Mouse (Mus musculus): ENCODE data around the gene Wwox. TPM values are rescaled to one million over a fixed set of nuclear protein-coding genes. Genes with fewer than 3 reads are reported as not detected.
A peak's percentile ranks its signal among the peaks of the same experiment; 100 is the strongest.

Wwox gene
- polyA plus RNA-seq, 1 experiment from 2014 or later, result 6.6 TPM

DNA sequence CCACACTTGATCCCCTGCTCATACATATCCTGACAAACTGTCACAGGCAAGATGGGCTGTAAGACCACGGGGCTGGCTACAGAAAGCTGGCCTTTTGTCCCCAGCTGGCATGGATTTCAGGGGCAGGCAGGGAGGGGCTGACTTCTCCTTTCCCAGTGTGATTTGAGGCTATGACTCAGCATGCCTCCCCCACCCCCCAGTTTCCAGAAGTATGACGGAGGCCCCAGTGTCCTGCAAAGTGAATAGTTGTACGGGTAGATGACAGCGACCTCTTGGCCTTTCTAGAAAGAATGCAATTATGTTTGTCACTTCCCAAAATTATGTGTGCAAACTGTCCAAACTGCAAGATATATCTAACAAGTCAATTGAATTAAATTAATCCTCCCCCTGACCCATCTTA, 830.1 kb downstream of the Wwox start:
- Histone ChIP-seq H3K4me3 (ENCODE audit: inconsistent target) (no peak overlapping the region), H3K27ac (no peak overlapping the region), H3K79me2 (ENCODE audit: inconsistent target) (no peaks in the 10 kb centered on the region), H3K36me3 (ENCODE audit: inconsistent target) (no peaks in the 10 kb centered on the region)
- WGBS (ENCODE audit: missing documents), result 19% methylated on average over 4 of the region's 4 CpGs

- H3K27ac ChIP-seq, result no peak overlapping the region
- H3K36me3 ChIP-seq (ENCODE audit: inconsistent target), result no peaks in the 10 kb centered on the region
- no peaks in the 10 kb centered on the region for H3K79me2 ChIP-seq (ENCODE audit: inconsistent target)
- 84% methylated on average over 6 of the region's 6 CpGs for WGBS (ENCODE audit: missing documents)
- no peak overlapping the region for H3K4me3 ChIP-seq (ENCODE audit: inconsistent target)
These were observed 834.5 kb downstream of the Wwox start for GRCm38 (mm10) chr8:115273976-115274375.

DNA sequence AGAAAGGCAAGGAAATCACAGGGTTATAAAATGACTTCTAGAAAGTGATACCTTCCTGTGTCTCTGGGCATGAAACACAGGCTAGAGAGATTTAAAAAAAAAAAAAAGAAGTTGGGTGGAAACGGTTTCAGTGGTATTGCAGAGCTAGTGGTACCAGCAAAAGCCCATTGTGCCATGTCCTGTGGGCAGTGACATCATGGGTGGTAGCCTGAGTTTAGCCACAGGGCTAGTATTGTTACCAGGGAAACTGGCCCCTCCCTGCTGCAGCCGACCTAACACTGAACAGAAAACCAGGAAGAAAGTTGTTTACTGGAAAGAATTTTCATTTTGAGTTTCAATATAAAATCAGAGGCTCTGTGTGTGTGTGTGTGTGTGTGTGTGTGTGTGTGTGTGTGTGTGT, 836.8 kb downstream of the Wwox start:
- no peaks in the 10 kb centered on the region for H3K79me2 ChIP-seq (ENCODE audit: inconsistent target)
- H3K4me3 ChIP-seq (ENCODE audit: inconsistent target), result no peak overlapping the region
- H3K36me3 ChIP-seq (ENCODE audit: inconsistent target), result no peaks in the 10 kb centered on the region
- H3K27ac ChIP-seq, result no peak overlapping the region
- WGBS (ENCODE audit: missing documents), result 5% methylated on average over 2 of the region's 2 CpGs

DNA sequence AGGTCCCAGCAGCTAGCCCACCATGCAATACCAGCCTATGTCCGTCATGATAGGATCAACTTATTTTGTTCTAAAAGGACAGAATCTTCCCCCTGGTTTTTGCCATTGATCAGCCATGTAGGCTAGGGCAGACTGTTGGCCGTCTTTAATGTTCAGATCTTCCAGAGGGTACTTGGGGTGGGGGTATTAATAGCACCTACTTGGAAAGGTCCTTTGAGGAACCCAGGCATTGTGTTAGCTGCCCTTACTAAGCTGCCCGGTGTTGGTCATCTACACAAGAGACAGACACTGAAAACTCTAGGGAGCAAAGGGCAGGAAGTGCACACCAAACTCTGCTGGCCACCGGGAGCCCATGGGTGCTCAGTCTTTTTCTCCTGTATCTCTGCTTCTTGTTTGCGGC, 838.8 kb downstream of the Wwox start:
- no peak overlapping the region for H3K27ac ChIP-seq
- H3K79me2 ChIP-seq (ENCODE audit: inconsistent target), result no peaks in the 10 kb centered on the region
- WGBS (ENCODE audit: missing documents), result 96% methylated on average over 5 of the region's 5 CpGs
- H3K36me3 ChIP-seq (ENCODE audit: inconsistent target), result no peaks in the 10 kb centered on the region
- no peak overlapping the region for H3K4me3 ChIP-seq (ENCODE audit: inconsistent target)

DNA sequence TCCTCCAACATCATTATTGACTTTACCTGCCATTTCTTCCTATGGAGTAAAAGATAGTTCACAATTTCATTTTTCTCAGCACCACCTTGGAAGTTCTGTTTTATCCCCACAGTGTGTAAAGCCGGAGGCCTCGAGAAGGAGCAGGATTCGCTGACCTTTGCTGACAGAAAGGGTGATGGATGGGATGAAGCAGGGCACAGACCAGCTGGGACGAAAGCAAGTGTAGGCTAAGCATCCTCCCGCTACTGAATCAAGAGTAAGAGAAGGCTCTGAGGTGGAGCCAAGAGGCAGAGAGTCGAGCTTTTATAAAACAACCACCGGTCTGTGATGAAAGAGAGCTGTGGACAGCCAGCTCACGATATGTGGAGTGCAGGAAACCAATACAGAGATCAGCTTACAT, 850.8 kb downstream of the Wwox start:
- 94% methylated on average over 8 of the region's 8 CpGs for WGBS (ENCODE audit: missing documents)
- no peak overlapping the region for H3K4me3 ChIP-seq (ENCODE audit: inconsistent target)
- H3K27ac ChIP-seq, result no peak overlapping the region
- no peaks in the 10 kb centered on the region for H3K79me2 ChIP-seq (ENCODE audit: inconsistent target)
- H3K36me3 ChIP-seq (ENCODE audit: inconsistent target), result no peaks in the 10 kb centered on the region

- Histone ChIP-seq H3K36me3 (ENCODE audit: inconsistent target) (no peaks in the 10 kb centered on the region), H3K79me2 (ENCODE audit: inconsistent target) (no peaks in the 10 kb centered on the region), H3K4me3 (ENCODE audit: inconsistent target) (no peak overlapping the region), H3K27ac (no peak overlapping the region)
- 92% methylated on average over 9 of the region's 9 CpGs for WGBS (ENCODE audit: missing documents)
These were observed 857.3 kb downstream of the Wwox start for GRCm38 (mm10) chr8:115296760-115297159.

DNA sequence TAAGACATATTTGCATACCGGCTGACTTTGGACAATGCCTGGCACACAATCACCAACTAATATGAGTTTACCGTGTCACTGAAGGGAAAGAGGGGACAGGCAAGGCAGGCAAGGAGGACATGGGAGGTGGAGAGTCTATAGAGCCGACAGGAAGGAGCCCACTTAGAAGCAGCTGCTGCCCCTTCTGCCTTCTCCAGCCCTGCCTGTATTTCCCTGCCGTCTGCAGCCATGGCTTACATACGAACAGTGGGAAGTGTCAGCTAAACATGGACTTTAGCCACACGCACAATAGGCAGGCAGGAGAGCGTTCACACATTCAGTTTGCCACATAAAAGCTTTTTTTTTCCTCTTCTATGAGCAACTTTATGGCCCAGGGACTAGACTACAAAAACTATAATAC, 863.0 kb downstream of the Wwox start:
- H3K36me3 ChIP-seq (ENCODE audit: inconsistent target), result no peaks in the 10 kb centered on the region
- H3K4me3 ChIP-seq (ENCODE audit: inconsistent target), result no peak overlapping the region
- no peaks in the 10 kb centered on the region for H3K79me2 ChIP-seq (ENCODE audit: inconsistent target)
- no peak overlapping the region for H3K27ac ChIP-seq
- 92% methylated on average over 7 of the region's 7 CpGs for WGBS (ENCODE audit: missing documents)

- 5% methylated on average over 4 of the region's 4 CpGs for WGBS (ENCODE audit: missing documents)
- Histone ChIP-seq H3K79me2 (ENCODE audit: inconsistent target) (no peaks in the 10 kb centered on the region), H3K4me3 (ENCODE audit: inconsistent target) (no peak overlapping the region), H3K36me3 (ENCODE audit: inconsistent target) (no peaks in the 10 kb centered on the region), H3K27ac (peak overlapping the region; percentile 15; the same call in 1 of the 2 replicates)
These were observed 868.0 kb downstream of the Wwox start for GRCm38 (mm10) chr8:115307412-115307811.

DNA sequence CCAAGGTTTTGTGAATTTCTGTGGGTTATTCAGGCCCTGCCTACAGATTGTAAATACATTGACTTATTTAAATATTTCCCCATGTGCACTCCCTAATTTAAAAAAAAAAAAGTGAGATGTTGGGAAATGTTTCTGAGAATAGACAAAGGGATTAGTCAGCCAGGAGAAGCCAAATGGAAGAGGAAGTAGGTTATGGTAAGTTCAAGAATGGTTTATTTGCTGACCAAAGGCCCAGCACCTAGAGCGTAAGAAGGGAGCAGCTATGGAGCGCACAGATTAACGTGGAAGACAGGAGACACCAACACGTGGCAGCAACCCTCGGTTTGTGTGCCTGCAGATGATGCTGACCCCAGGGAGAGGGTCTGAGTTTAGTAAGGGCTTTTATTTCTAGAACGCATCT, 871.5 kb downstream of the Wwox start:
- no peaks in the 10 kb centered on the region for H3K36me3 ChIP-seq (ENCODE audit: inconsistent target)
- H3K4me3 ChIP-seq (ENCODE audit: inconsistent target), result no peak overlapping the region
- H3K79me2 ChIP-seq (ENCODE audit: inconsistent target), result no peaks in the 10 kb centered on the region
- WGBS (ENCODE audit: missing documents), result 81% methylated on average over 6 of the region's 6 CpGs
- no peak overlapping the region for H3K27ac ChIP-seq

DNA sequence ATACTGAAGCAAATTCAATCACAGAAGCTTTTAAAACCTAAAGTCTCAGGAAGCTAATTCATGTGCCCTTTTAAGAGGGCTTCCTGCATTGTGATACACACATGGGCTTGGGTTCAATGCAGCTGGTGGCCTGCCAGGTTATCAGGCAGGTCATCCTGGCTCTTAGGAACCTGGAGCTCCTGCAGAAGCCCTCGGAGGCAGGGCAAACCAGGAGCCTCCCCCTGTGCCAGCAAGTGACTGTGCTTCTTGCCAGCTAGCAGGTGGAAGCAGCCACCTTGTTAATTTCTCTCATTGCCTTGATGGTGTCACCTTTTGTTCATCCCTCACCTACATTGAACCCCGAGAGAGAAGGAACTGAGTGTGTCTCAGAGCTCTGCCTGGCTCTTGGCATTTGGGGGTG, 872.9 kb downstream of the Wwox start:
- WGBS (ENCODE audit: missing documents), result 67% methylated on average over 2 of the region's 2 CpGs
- Histone ChIP-seq H3K4me3 (ENCODE audit: inconsistent target) (no peak overlapping the region), H3K79me2 (ENCODE audit: inconsistent target) (no peaks in the 10 kb centered on the region), H3K36me3 (ENCODE audit: inconsistent target) (no peaks in the 10 kb centered on the region), H3K27ac (no peak overlapping the region)

- 83% methylated on average over 5 of the region's 5 CpGs for WGBS (ENCODE audit: missing documents)
These were observed 883.0 kb downstream of the Wwox start for GRCm38 (mm10) chr8:115322501-115322900.

GRCm38 (mm10) chr8:115330671-115331070, 891.2 kb downstream of the Wwox start:
- H3K4me3 ChIP-seq (ENCODE audit: inconsistent target), result no peak overlapping the region
- 94% methylated on average over 11 of the region's 11 CpGs for WGBS (ENCODE audit: missing documents)

More at GRCm38 (mm10) chr8:115322501-115322900, 883.0 kb downstream of the Wwox start:
- Histone ChIP-seq H3K36me3 (ENCODE audit: inconsistent target) (no peaks in the 10 kb centered on the region), H3K4me3 (ENCODE audit: inconsistent target) (no peak overlapping the region), H3K27ac (no peak overlapping the region), H3K79me2 (ENCODE audit: inconsistent target) (no peaks in the 10 kb centered on the region)

GRCm38 (mm10) chr8:115333972-115334371, 894.5 kb downstream of the Wwox start:
- Histone ChIP-seq H3K4me3 (ENCODE audit: inconsistent target) (no peak overlapping the region), H3K36me3 (ENCODE audit: inconsistent target) (no peaks in the 10 kb centered on the region), H3K79me2 (ENCODE audit: inconsistent target) (no peaks in the 10 kb centered on the region), H3K27ac (no peak overlapping the region)
- WGBS (ENCODE audit: missing documents), result 90% methylated on average over 3 of the region's 3 CpGs

More at GRCm38 (mm10) chr8:115330671-115331070, 891.2 kb downstream of the Wwox start:
- Histone ChIP-seq H3K79me2 (ENCODE audit: inconsistent target) (no peaks in the 10 kb centered on the region), H3K27ac (no peak overlapping the region), H3K36me3 (ENCODE audit: inconsistent target) (no peaks in the 10 kb centered on the region)

- 81% methylated on average over 1 of the region's 1 CpGs for WGBS (ENCODE audit: missing documents)
- H3K4me3 ChIP-seq (ENCODE audit: inconsistent target), result no peak overlapping the region
- H3K27ac ChIP-seq, result no peak overlapping the region
- no peaks in the 10 kb centered on the region for H3K79me2 ChIP-seq (ENCODE audit: inconsistent target)
- no peaks in the 10 kb centered on the region for H3K36me3 ChIP-seq (ENCODE audit: inconsistent target)
These were observed 896.9 kb downstream of the Wwox start for GRCm38 (mm10) chr8:115336361-115336760.

DNA sequence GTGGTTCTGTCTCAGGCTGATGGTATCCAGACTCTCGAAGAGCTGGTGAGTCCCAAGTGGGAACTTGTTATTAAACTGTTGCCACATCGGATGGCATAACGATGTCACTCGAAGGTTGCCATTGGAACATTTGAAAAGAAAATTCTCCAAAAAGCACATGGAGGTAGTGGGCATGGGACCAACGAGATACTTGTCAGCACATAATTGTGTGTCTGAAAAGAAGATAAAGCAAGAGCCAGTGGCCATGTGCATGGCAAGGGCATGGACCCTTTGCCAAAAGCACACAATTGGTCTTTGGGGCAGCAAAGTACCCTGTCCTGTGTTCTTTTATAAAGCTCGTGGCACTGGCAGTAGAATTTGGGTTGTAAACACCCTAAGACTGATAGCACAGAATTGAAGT, 909.2 kb downstream of the Wwox start:
- 97% methylated on average over 6 of the region's 6 CpGs for WGBS (ENCODE audit: missing documents)
- no peaks in the 10 kb centered on the region for H3K36me3 ChIP-seq (ENCODE audit: inconsistent target)
- H3K79me2 ChIP-seq (ENCODE audit: inconsistent target), result no peaks in the 10 kb centered on the region
- no peak overlapping the region for H3K4me3 ChIP-seq (ENCODE audit: inconsistent target)
- H3K27ac ChIP-seq, result no peak overlapping the region

DNA sequence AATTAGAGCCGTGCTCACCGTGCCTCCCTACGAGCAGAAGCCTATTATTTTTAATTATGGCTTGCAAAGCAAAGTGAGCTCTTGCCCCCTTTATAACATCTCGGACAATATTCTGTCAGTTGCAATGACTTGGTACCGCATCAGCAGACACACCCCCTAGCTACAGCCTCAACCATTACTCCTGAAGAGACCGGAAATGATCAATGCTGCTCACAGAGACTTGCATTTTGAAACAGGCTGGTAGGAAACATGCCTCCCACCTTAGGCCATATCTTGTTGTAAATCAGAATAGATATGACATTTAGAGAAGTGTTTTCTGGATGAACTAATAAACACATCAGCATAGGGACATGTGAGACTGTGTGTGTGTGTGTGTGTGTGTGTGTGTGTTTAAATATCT, 911.3 kb downstream of the Wwox start:
- no peak overlapping the region for H3K27ac ChIP-seq
- 84% methylated on average over 6 of the region's 6 CpGs for WGBS (ENCODE audit: missing documents)

More for the DNA sequence above, 911.3 kb downstream of the Wwox start:
- Histone ChIP-seq H3K36me3 (ENCODE audit: inconsistent target) (no peaks in the 10 kb centered on the region), H3K79me2 (ENCODE audit: inconsistent target) (no peaks in the 10 kb centered on the region), H3K4me3 (ENCODE audit: inconsistent target) (no peak overlapping the region)
